22 mouse cellular contexts compared by ENCODE assay signal in genomic region chr12:99093151-99093550, GRCm38 (mm10).
"Had no signal": no experiment of that assay in that cellular context is flagged by ENCODE, and none has a peak within 500 bp of the region (broad histone marks: within the 10 kb centered on the region; RNA-seq: fewer than 3 reads in every experiment).

No protein-coding gene starts in this region.

- H3K27ac ChIP-seq: heart, embryonic 10.5 days; hindbrain, embryonic 13.5 days; hindbrain, embryonic 15.5 days; hindbrain, postnatal 0 days; kidney, embryonic 15.5 days; kidney, postnatal 0 days; limb, embryonic 13.5 days; limb, embryonic 15.5 days; liver, embryonic 12.5 days had no signal

- H3K9me3 ChIP-seq: heart, embryonic 10.5 days; heart, embryonic 12.5 days; hindbrain, embryonic 13.5 days; hindbrain, embryonic 15.5 days; kidney, embryonic 15.5 days; limb, embryonic 13.5 days; limb, embryonic 15.5 days; liver, embryonic 12.5 days had no signal

- DNase-seq: gastrocnemius, postnatal 14 days; gastrocnemius, postnatal 36 days; heart, adult 18-20 months; heart, postnatal 10 days; kidney, adult 11 months; kidney, adult 2 months; kidney, adult 9 months; kidney, postnatal 14 days; kidney, postnatal 36 days; layer of hippocampus, adult 9-11 months; layer of hippocampus, postnatal 36 days; left cerebral cortex, postnatal 4 days had no signal

- H3K36me3 ChIP-seq: heart, embryonic 10.5 days; heart, embryonic 12.5 days; hindbrain, embryonic 13.5 days; hindbrain, embryonic 15.5 days; kidney, embryonic 15.5 days; limb, embryonic 13.5 days; limb, embryonic 15.5 days; liver, embryonic 12.5 days had no signal

- H3K4me3 ChIP-seq: heart, embryonic 10.5 days; heart, embryonic 12.5 days; hindbrain, embryonic 13.5 days; hindbrain, embryonic 15.5 days; kidney, embryonic 15.5 days; limb, embryonic 13.5 days; limb, embryonic 15.5 days; liver, embryonic 12.5 days had no signal

- H3K9ac ChIP-seq: heart, embryonic 12.5 days; hindbrain, embryonic 13.5 days; hindbrain, embryonic 15.5 days; kidney, embryonic 15.5 days; limb, embryonic 13.5 days; limb, embryonic 15.5 days; liver, embryonic 12.5 days had no signal

- H3K27me3 ChIP-seq: hindbrain, embryonic 15.5 days; limb, embryonic 15.5 days had no signal

- H3K4me2 ChIP-seq: heart, embryonic 12.5 days; hindbrain, embryonic 13.5 days; hindbrain, embryonic 15.5 days; kidney, embryonic 15.5 days; limb, embryonic 13.5 days; limb, embryonic 15.5 days; liver, embryonic 12.5 days had no signal

- H3K4me1 ChIP-seq: kidney, embryonic 15.5 days; limb, embryonic 15.5 days; liver, embryonic 12.5 days had no signal
